Mouse (Mus musculus): ENCODE results near the gene Kcnab3. TPM values are rescaled to one million over a fixed set of nuclear protein-coding genes. Genes with fewer than 3 reads are reported as not detected.

The Kcnab3 gene
- polyA plus RNA-seq, 1 experiment from 2014 or later = 1.7 TPM

GRCm38 (mm10) chr11:69326408-69327156, 524 bp downstream of the Kcnab3 start:
- WGBS = 1% methylated on average over 37 of the region's 45 CpGs
- DNase-seq (ENCODE audit: low spot score) (peak; percentile 26), ATAC-seq (ENCODE audit: low read depth) (no peak)
- H3K27me3 ChIP-seq (replicated peaks; ENCODE audit: control insufficient read depth, insufficient read depth, low read length) = peaks cover 15% of the 10 kb centered on the region
- H3K4me3 ChIP-seq (ENCODE audit: low read depth, low read length) = peak overlapping the region; percentile 49
- H3K9ac ChIP-seq (ENCODE audit: low read depth, low read length) = peak overlapping the region; percentile 73
- peak overlapping the region; percentile 91 for H3K4me2 ChIP-seq (ENCODE audit: low read depth, low read length)
- H3K27ac ChIP-seq (replicated peaks; ENCODE audit: low read depth, low read length) = no peak overlapping the region
- no peaks in the 10 kb centered on the region for H3K9me3 ChIP-seq (ENCODE audit: control insufficient read depth, low read length)
- H3K36me3 ChIP-seq (ENCODE audit: control insufficient read depth, insufficient read depth, low read length) = no peaks in the 10 kb centered on the region
- H3K4me1 ChIP-seq (ENCODE audit: control insufficient read depth, insufficient read depth, low read length) = peaks cover 29% of the 10 kb centered on the region

- H3K36me3 ChIP-seq (ENCODE audit: control insufficient read depth, insufficient read depth, low read length) = no peaks in the 10 kb centered on the region
- H3K9me3 ChIP-seq (ENCODE audit: control insufficient read depth, low read length) = no peaks in the 10 kb centered on the region
- peak overlapping the region; percentile 91 for H3K4me2 ChIP-seq (ENCODE audit: low read depth, low read length)
- 9% methylated on average over 9 of the region's 9 CpGs for WGBS
- no peak for DNase-seq (ENCODE audit: low spot score)
- no peak overlapping the region for H3K27ac ChIP-seq (replicated peaks; ENCODE audit: low read depth, low read length)
- H3K27me3 ChIP-seq (replicated peaks; ENCODE audit: control insufficient read depth, insufficient read depth, low read length) = peaks cover 15% of the 10 kb centered on the region
- H3K4me3 ChIP-seq (ENCODE audit: low read depth, low read length) = peak overlapping the region; percentile 49; the same call in 1 of the 2 replicates
- no peak overlapping the region for H3K9ac ChIP-seq (ENCODE audit: low read depth, low read length)
- no peak for ATAC-seq (ENCODE audit: low read depth)
- peaks cover 30% of the 10 kb centered on the region for H3K4me1 ChIP-seq (ENCODE audit: control insufficient read depth, insufficient read depth, low read length)
Measured at GRCm38 (mm10) chr11:69327157-69327442, 1.0 kb downstream of the Kcnab3 start.

GRCm38 (mm10) chr11:69327648-69328047, 1.6 kb downstream of the Kcnab3 start:
- Histone ChIP-seq H3K27ac (replicated peaks; ENCODE audit: low read depth, low read length) (no peak overlapping the region), H3K9ac (ENCODE audit: low read depth, low read length) (no peak overlapping the region), H3K27me3 (replicated peaks; ENCODE audit: control insufficient read depth, insufficient read depth, low read length) (peaks cover 15% of the 10 kb centered on the region), H3K4me2 (ENCODE audit: low read depth, low read length) (no peak overlapping the region), H3K4me1 (ENCODE audit: control insufficient read depth, insufficient read depth, low read length) (peaks cover 31% of the 10 kb centered on the region), H3K36me3 (ENCODE audit: control insufficient read depth, insufficient read depth, low read length) (no peaks in the 10 kb centered on the region), H3K4me3 (ENCODE audit: low read depth, low read length) (no peak overlapping the region), H3K9me3 (ENCODE audit: control insufficient read depth, low read length) (no peaks in the 10 kb centered on the region)
- WGBS = 51% methylated on average over 6 of the region's 6 CpGs
- ATAC-seq (ENCODE audit: low read depth) (no peak), DNase-seq (ENCODE audit: low spot score) (no peak)

- Histone ChIP-seq H3K27ac (replicated peaks; ENCODE audit: low read depth, low read length) (no peak overlapping the region), H3K27me3 (replicated peaks; ENCODE audit: control insufficient read depth, insufficient read depth, low read length) (peaks cover 15% of the 10 kb centered on the region), H3K36me3 (ENCODE audit: control insufficient read depth, insufficient read depth, low read length) (no peaks in the 10 kb centered on the region), H3K4me2 (ENCODE audit: low read depth, low read length) (no peak overlapping the region), H3K9ac (ENCODE audit: low read depth, low read length) (no peak overlapping the region), H3K4me1 (ENCODE audit: control insufficient read depth, insufficient read depth, low read length) (peaks cover 33% of the 10 kb centered on the region), H3K9me3 (ENCODE audit: control insufficient read depth, low read length) (no peaks in the 10 kb centered on the region), H3K4me3 (ENCODE audit: low read depth, low read length) (no peak overlapping the region)
- ATAC-seq (ENCODE audit: low read depth) (no peak), DNase-seq (ENCODE audit: low spot score) (no peak)
- WGBS = 90% methylated on average over 6 of the region's 6 CpGs
Measured at GRCm38 (mm10) chr11:69328517-69328916, 2.5 kb downstream of the Kcnab3 start.

- Histone ChIP-seq H3K27ac (replicated peaks; ENCODE audit: low read depth, low read length) (no peak overlapping the region), H3K4me1 (ENCODE audit: control insufficient read depth, insufficient read depth, low read length) (peaks cover 22% of the 10 kb centered on the region), H3K9me3 (ENCODE audit: control insufficient read depth, low read length) (no peaks in the 10 kb centered on the region), H3K4me3 (ENCODE audit: low read depth, low read length) (no peak overlapping the region), H3K9ac (ENCODE audit: low read depth, low read length) (peak overlapping the region; percentile 67), H3K27me3 (replicated peaks; ENCODE audit: control insufficient read depth, insufficient read depth, low read length) (peaks cover 15% of the 10 kb centered on the region), H3K4me2 (ENCODE audit: low read depth, low read length) (peak overlapping the region; percentile 68), H3K36me3 (ENCODE audit: control insufficient read depth, insufficient read depth, low read length) (no peaks in the 10 kb centered on the region)
- 86% methylated on average over 6 of the region's 6 CpGs for WGBS
- no peak for DNase-seq (ENCODE audit: low spot score)
- ATAC-seq (ENCODE audit: low read depth) = no peak
Measured at GRCm38 (mm10) chr11:69331152-69331551, 5.1 kb downstream of the Kcnab3 start.

GRCm38 (mm10) chr11:69331929-69332405, 5.9 kb downstream of the Kcnab3 start:
- peak; percentile 93 for DNase-seq (ENCODE audit: low spot score)
- peak overlapping the region; percentile 46 for H3K4me3 ChIP-seq (ENCODE audit: low read depth, low read length)
- H3K9ac ChIP-seq (ENCODE audit: low read depth, low read length) = peak overlapping the region; percentile 67
- H3K27me3 ChIP-seq (replicated peaks; ENCODE audit: control insufficient read depth, insufficient read depth, low read length) = peaks cover 10% of the 10 kb centered on the region
- peak overlapping the region; percentile 68 for H3K4me2 ChIP-seq (ENCODE audit: low read depth, low read length)
- no peaks in the 10 kb centered on the region for H3K9me3 ChIP-seq (ENCODE audit: control insufficient read depth, low read length)
- ATAC-seq (ENCODE audit: low read depth) = peak; percentile 86
- H3K4me1 ChIP-seq (ENCODE audit: control insufficient read depth, insufficient read depth, low read length) = peaks cover 17% of the 10 kb centered on the region
- H3K36me3 ChIP-seq (ENCODE audit: control insufficient read depth, insufficient read depth, low read length) = no peaks in the 10 kb centered on the region
- 0% methylated on average over 24 of the region's 24 CpGs for WGBS
- H3K27ac ChIP-seq (replicated peaks; ENCODE audit: low read depth, low read length) = peak overlapping the region; percentile 53; the same call in 1 of the 2 replicates

GRCm38 (mm10) chr11:69332713-69333253, 6.7 kb downstream of the Kcnab3 start:
- H3K36me3 ChIP-seq (ENCODE audit: control insufficient read depth, insufficient read depth, low read length) = no peaks in the 10 kb centered on the region
- H3K4me1 ChIP-seq (ENCODE audit: control insufficient read depth, insufficient read depth, low read length) = peaks cover 17% of the 10 kb centered on the region
- DNase-seq (ENCODE audit: low spot score) (no peak), ATAC-seq (ENCODE audit: low read depth) (no peak)
- WGBS = 39% methylated on average over 8 of the region's 8 CpGs
- peaks cover 2% of the 10 kb centered on the region for H3K27me3 ChIP-seq (replicated peaks; ENCODE audit: control insufficient read depth, insufficient read depth, low read length)
- no peak overlapping the region; the same call in 1 of the 2 replicates for H3K4me3 ChIP-seq (ENCODE audit: low read depth, low read length)
- peak overlapping the region; percentile 53; the same call in 1 of the 2 replicates for H3K27ac ChIP-seq (replicated peaks; ENCODE audit: low read depth, low read length)
- H3K9ac ChIP-seq (ENCODE audit: low read depth, low read length) = 0 out of 2 replicates have a peak overlapping the region, but pooled peaks have one; percentile 67
- no peaks in the 10 kb centered on the region for H3K9me3 ChIP-seq (ENCODE audit: control insufficient read depth, low read length)
- H3K4me2 ChIP-seq (ENCODE audit: low read depth, low read length) = peak overlapping the region; percentile 68

DNA sequence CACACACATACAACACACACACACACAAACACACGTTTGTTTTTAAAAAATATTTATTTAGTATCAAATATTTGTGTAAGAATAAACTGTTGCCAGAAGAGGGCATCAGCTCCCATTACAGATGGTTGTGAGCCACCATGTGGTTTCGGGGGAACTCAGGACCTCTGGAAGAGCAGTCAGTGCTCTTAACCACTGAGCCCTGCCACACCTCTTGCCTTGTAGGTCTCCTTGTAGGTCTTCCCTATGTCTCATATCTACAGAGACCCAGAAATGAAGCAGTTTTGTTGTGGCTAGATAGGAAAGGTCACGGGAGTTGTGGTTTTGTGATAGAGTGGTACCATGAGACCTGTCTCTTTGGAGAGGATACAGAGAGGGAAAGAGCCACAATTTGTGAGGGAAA, 7.9 kb downstream of the Kcnab3 start:
- Histone ChIP-seq H3K9ac (ENCODE audit: low read depth, low read length) (no peak overlapping the region), H3K4me3 (ENCODE audit: low read depth, low read length) (no peak overlapping the region), H3K9me3 (ENCODE audit: control insufficient read depth, low read length) (no peaks in the 10 kb centered on the region), H3K36me3 (ENCODE audit: control insufficient read depth, insufficient read depth, low read length) (no peaks in the 10 kb centered on the region), H3K4me2 (ENCODE audit: low read depth, low read length) (no peak overlapping the region), H3K4me1 (ENCODE audit: control insufficient read depth, insufficient read depth, low read length) (peaks cover 17% of the 10 kb centered on the region), H3K27ac (replicated peaks; ENCODE audit: low read depth, low read length) (no peak overlapping the region), H3K27me3 (replicated peaks; ENCODE audit: control insufficient read depth, insufficient read depth, low read length) (no peaks in the 10 kb centered on the region)
- ATAC-seq (ENCODE audit: low read depth) (no peak), DNase-seq (ENCODE audit: low spot score) (peak; percentile 10)
- WGBS = 55% methylated on average over 3 of the region's 3 CpGs
